Mouse (Mus musculus): ENCODE measurements around the gene Smim5.
"Not testable (repeated sequence)": the region's sequence is repeated elsewhere in the genome, so short reads cannot be mapped to it uniquely, and the experiment has no call there.

Gene Smim5
- long read RNA-seq, experiment 1 = 0 reads
- long read RNA-seq, experiment 2 = 0 reads

DNA sequence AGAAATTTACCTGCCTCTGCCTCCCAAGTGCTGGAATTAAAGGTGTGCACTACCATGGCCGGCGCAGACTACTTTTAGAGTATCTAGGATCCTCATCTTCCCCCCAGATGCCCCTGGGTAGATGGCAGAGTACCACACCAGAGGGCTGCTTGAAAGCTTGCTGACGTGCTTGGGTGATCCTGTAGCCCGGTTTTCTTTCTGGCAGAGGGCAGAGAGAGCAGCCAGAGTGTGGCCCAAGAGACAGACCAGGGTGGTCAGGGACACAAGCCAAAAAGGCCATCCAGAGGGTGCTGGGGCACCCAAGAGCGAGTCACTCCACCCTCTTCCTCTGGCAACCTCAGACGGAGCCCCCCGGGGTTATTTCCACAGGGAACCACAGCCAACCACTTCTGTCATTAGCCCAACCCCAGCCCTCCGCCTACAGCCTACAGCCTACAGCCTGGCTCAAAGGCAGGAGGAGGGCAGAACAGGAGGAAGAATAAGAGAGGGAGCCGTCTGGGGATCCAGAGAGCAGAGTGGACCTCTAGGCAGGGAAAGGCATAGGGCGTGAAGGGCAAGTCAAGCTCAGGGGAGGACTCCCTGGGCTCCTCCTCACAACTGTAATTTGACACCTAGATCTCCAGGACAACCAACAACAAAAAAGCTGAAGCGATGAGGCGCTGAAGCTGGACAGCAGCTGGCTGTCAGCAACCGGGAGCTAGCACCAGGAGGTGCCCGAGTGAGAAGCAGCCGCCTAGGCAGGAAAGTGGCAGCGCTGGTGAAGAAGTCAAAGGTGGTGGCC is at the start of gene Smim5:
Gene Smim5 (plus strand): TSS at position 481 of the 781 bp plus-strand sequence.
- intact Hi-C loops (cut with DNase I) = no loop called here

DNA sequence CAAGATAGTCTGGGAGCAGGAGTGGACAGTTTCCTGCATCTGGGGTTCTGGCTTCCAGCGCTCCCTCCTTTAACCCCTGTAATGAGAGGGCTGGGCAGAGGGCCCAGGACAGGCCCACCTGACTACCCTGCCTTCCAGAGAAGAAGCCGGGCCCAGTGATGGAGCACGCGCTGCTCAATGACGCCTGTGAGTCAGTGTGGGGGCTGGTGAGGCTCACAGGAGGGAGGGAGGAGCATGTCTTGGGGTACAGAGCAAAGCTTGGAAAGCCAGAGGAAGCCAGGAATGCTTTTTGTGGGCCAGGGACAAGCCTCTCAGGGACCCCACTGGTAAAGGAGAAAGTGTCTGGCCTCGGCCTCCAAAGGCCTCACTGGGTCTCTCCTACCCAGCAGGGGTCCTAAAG is 45.1 kb upstream of the Smim5 start:
- intact Hi-C loops (cut with DNase I) = no loop called here

DNA sequence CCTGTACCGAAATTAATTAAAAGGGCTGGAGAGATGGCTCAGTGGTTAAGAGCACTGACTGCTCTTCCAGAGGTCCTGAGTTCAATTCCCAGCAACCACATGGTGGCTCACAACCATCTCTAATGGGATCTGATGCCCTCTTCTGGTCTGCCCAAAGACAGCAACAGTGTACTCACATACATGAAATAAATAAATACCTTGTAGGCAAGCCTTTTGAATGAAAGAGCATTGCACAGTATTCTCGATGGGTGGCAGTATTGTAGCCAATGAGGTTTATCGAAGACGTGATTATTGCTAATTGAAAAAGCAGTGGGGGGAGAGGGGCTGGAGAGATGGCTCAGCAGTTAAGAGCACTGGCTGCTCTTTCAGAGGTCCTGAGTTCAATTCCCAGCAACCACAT is 42.6 kb upstream of the Smim5 start:
- intact Hi-C loops (cut with DNase I) = not testable (repeated sequence)

DNA sequence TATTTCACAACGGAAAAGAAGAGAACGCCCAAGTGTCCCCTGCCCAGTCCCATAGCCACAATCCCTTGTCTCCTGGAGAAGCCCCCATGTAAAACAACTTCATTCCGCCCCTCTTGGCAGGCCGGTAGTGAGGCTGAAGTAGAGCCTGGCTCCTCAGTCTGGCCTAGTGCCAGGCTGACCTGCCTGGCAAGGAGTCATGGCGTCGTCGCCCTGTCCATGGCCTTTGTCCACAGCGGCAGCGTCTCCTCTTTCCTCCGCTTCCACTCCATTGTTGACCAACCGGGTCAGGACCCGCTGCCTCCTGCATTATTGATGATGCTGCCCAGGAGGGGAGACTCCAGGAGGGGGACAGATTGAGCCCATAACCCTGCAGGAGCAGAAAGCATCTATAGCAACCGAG is 41.8 kb upstream of the Smim5 start:
- intact Hi-C loops (cut with DNase I) = no loop called here

DNA sequence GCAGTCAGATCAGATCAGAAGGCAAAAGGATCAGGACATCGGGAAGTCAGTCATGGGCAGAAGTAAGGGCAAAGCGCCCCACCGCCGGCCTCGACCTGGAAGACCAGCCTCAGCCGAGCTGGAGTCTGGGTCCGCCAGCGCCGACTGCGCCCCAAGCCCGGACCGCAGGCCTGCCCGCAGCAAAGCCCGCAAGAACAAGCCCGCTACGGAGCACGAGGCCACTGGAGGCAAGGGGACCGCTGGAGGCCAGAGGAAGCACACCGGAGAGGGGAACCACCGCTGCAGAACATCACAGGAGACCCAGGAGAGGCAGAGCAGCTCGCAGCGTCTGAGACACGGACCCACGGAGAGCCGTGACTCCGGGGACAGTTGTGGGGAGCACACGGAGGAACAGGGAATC is 41.4 kb upstream of the Smim5 start, which contains the start of gene Myo15b:
Gene Myo15b (plus strand): TSS at position 53 of the 400 bp plus-strand sequence.
- intact Hi-C loops (cut with DNase I) = no loop called here

DNA sequence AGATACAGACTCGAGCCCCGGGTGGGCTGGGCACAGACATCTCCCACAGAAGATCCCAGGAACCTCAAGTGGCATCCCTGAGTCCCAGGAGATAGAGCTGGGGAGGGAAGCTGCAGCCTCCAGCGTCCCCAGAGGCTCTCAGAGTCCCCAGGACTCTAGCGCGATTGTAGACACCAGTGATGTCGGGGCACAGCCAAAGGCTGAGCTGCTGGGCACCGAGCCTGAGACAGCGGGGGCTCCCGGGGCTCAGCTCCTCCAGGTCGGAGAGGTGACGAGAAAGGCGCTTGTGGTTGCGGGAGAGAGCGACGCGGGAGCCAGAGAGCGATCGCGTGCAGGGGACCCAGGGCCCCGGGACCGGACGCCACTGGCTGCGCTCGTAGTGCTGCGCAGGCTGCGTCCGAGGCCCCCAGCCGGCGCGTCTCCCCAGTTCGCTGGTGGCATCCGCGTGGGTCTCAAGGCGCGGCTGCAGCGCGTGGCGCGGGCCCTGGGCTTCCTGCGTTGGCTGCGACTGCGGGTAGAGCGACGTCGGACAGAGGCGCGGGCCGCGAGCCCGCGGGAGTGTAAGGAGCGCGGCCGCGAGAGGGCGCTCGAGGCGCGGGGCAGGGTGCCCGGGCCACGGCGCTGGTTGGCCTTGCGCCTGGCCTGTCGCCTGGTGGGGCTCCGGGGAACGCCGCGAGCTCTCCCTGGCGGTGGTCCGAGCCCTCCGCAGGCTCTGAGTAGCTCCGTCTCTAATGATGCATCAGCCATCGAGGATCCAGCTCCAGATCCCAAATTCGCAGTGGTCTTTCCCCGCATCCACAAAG is 40.4 kb upstream of the Smim5 start:
- intact Hi-C loops (cut with DNase I) = no loop called here

DNA sequence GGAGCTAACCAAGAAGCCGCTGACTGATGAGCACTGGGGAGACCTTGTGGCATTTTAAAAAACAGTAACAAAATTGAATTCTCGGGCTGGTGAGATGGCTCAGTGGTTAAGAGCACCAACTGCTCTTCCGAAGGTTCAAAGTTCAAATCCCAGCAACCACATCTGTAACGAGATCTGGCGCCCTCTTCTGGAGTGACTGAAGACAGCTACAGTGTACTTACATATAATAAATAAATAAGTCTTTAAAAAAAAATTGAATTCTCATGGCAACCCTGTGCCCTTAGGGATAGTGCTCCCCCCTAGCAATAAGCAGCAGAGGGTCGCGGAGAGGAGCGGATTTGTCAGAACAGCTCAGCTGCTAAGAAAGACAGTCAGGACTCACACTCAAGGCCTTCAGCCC is 35.9 kb upstream of the Smim5 start:
- intact Hi-C loops (cut with DNase I) = no loop called here

DNA sequence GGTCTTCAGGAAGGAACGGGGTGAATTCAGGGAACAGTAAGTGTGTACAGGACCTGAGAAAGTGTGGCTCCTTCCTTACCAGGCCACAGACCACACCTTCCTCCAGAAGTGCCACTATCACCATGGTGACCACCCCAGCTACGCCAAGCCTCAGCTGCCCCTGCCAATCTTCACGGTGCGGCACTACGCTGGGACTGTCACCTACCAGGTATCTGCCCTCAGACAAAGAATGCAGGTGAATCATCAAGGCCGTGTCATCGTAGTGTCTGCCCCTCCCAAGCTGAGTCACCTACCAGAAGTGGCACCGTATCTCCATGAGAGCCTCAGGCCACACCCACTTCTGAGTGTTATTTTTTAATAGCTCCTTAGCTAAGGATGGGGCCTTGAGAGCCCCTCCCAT is 30.4 kb upstream of the Smim5 start:
- intact Hi-C loops (cut with DNase I) = no loop called here

DNA sequence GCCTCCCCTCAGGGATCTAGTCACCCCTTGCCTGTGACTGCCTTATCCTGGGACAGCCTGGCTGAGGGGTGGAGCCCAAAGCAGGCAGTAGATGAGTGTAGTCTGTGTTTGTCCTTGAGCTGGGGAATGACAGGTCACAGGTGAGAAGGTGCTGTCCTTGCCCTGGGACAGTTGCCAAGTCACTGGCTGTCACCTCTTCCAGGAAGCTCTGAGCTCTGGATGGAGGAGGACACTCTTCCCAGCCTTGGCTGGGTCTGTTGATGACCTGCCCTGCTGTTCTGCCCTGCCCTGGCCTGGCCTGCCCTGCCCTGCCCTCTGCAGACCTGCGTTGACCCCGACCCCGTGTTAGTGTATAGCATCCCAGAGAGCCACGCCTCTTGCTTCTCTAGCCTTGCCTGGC is 27.3 kb upstream of the Smim5 start:
- intact Hi-C loops (cut with DNase I) = no loop called here

DNA sequence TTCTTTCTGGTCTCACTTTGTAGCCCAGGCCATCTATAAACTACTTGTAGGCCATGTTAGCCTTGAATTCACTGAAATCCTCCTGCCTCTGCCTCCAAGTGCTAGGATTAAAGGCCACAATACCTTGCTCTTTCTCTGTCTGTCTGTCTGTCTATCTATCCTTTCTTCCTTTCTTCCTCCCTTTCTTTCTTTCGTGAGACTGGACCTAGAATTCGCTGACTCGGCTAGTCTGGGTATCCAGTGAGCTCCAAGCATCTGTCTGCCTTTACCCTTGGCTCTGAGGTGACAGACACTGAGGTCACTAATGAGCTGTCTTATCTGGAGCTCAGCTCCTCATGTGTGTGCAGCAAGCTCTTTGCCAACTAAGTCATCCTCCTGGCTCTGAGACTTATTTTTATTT is 23.8 kb upstream of the Smim5 start:
- intact Hi-C loops (cut with DNase I) = loop anchor here (5.0 kb wide), 1 partner anchor 49 kb away; no protein-coding TSS in a partner anchor

DNA sequence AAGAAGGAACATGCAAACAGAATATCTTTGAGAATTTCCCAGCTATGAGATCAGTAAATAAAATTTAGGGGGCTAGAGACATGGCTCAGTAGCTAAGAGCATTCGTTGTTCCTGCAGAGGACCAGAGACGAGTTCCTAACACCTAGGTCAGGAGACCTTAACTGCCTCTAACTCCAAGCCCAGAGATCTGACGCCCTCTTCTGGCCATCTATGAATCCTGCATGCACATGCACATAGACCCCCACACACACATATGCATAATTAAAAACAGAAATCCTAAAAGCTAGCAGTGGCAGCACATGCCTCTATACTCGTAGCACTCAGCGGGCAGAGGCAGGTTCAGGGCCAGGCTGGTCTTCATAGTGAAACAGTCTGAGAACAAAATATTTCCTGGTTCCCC is 23.3 kb upstream of the Smim5 start:
- intact Hi-C loops (cut with DNase I) = loop anchor here (5.0 kb wide), 1 partner anchor 49 kb away; no protein-coding TSS in a partner anchor

DNA sequence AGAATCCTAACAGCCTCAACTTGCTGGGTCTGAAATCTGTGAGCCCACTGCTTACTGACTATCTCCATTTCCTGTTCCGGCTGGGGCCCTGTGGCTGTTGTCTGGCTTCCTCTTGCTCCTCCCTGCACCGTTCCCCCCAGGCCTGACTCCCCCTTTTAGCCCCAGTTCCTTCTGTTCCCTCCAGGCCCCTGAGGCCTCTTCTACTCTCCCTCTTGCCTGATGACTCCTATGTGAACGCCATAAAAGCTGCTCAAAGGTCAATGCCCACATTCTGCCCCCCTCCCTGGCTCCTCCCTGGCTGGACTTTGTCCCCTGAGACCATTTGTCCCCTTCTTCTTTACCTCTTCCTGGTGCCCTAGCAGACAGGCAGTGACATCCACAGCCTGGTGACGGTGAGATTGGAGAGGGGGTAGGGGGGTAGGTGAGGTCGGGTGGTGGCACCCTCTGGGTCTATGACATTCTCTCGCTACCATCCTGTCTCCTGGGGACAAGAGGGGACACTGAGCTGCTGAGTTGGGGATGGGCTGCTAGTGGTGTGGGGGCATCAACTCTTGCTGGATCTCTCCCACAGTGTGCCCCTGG is 22.5 kb upstream of the Smim5 start:
- intact Hi-C loops (cut with DNase I) = loop anchor here (5.0 kb wide), 1 partner anchor 50 kb away; no protein-coding TSS in a partner anchor

DNA sequence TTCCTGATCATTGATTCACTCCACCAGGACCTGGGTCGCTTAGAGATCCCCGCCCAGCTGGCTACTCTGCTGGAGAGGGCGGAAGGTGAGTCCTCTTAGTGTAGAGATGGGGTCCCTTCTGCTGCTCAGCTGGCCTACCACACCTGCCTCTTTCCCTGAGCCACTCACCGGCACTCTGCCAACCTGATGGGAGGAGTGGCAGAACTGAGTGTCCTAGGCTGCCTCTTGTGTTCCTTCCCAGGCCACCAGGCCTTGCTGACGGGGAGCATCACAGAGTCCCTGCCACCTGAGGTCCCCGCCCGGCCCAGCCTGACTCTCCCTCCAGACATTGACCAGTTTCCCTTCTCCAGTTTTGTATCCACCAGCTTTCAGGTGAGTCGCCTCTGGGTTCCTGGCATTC is 21.7 kb upstream of the Smim5 start:
- intact Hi-C loops (cut with DNase I) = loop anchor here (5.0 kb wide), 1 partner anchor 51 kb away; no protein-coding TSS in a partner anchor

DNA sequence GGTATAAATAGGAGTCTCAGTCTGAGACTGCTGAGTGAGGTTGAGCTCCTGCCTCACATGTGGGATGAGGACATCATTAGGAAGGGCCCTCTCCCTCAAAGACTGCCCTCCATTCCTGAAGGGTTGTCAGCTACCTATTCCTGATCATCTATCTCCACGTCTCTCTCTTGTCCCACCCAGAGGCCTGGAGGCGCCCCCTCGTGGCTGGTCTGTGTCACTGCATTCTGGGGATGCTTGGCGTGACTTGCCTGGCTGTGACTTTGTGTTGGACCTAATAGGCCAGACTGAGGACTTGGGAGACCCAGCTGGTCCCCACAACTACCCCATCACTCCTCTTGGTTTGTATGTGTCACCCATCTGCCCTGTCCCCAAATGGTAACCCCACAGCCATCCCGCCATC is 18.8 kb upstream of the Smim5 start:
- intact Hi-C loops (cut with DNase I) = loop anchor here (10.0 kb wide), 1 partner anchor 156 kb away; no protein-coding TSS in a partner anchor

DNA sequence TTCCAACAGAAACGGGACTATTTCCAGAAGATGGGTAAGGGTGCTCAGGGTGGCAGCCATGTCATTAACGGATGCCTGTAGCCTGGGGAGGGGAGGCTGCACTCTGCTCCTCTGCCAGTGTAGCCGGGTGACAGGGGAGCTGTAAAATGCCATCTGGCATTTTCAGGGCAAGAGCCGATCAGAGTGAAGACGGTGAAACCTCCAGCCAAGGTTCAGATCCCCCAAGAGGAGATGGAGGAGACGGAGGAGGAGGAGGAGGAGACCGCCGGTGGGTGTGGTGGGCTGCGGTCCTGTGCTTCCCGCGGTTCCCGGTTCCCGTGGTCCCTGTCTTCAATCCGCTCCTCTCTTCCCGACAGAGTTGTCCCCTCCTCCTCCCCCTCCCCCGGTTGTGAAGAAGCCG is 16.5 kb upstream of the Smim5 start:
- intact Hi-C loops (cut with DNase I) = loop anchor here (10.0 kb wide), 1 partner anchor 158 kb away; no protein-coding TSS in a partner anchor

DNA sequence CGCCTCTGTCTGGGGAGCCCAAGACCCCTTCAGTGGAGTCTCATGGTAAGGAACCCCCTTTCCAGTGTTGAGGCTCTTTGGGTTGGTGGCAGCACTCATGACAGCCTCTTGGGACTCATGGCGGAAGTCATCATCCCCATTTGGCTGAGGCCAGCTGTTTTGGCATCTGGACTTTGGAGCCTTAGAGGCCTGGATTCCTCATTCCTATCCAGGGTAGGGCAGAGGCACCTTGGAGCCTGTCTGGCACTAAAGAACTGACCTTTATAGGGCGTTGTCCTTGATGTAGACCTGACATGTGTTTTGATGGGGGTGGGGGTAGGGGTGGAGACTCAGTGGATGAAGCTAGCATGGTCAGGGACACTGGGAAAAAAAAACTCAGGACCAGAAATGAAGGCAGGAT is 15.4 kb upstream of the Smim5 start:
- intact Hi-C loops (cut with DNase I) = loop anchor here (10.0 kb wide), 1 partner anchor 160 kb away; no protein-coding TSS in a partner anchor

DNA sequence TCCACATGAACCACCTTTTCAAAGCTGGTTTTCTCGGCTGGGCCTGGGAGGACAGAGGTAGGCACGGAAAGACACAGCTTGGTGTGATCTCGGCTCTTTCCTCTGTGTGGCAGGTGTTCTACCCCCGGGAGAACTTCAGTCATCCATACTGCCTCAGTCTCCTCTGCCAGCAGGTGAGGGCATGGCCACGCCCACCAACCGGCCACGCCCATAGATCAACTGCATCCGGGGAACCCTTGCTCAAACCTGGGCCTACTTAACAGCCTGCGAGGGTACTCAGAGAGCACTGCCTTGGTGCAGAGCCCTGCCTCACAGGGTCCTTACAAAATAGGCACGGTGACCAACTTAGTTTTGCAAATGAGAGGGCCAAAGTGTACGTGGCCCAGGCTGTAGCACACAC is 14.5 kb upstream of the Smim5 start:
- intact Hi-C loops (cut with DNase I) = loop anchor here (10.0 kb wide), 1 partner anchor 160 kb away; no protein-coding TSS in a partner anchor

DNA sequence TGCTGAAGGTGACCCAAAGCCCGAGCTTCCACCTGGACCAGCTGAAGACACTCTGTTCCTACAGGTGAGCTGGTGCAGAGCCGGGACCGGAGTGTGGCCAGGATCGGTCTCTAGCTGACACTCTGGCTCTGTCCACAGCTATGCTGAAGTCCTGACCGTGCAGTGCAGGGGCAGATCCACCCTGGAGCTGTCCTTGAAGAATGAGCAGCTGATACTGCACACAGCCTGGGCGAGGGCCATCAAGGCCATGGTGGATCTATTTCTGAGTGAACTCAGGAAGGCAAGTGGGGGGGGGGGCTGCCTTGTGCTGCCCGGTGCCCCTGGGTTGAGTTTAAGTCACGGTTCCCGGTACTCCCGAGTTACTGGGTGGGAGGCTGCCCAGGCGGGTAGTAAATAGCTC is 13.3 kb upstream of the Smim5 start:
- intact Hi-C loops (cut with DNase I) = loop anchor here (10.0 kb wide), 1 partner anchor 162 kb away; no protein-coding TSS in a partner anchor

DNA sequence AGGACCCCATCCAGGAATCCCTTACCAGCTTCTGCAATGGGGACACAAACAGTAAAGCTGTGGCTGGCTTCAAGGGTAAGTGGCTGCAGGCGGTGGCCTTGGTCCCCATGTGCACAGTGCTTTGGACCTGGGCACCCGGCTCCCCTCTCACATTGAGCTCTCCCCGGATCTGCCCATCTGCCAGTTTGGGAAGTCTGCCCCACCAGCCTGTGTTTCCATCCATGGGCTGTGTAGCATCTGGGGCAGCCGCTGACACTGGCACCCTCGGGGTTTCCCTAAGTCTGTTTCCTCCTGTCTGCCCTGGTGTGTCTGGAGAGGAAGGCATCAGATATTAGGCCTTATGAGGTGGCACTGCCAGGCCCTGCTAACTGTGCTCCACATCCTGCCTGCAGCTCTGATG is 11.7 kb upstream of the Smim5 start:
- intact Hi-C loops (cut with DNase I) = loop anchor here (10.0 kb wide), 1 partner anchor 163 kb away; no protein-coding TSS in a partner anchor

DNA sequence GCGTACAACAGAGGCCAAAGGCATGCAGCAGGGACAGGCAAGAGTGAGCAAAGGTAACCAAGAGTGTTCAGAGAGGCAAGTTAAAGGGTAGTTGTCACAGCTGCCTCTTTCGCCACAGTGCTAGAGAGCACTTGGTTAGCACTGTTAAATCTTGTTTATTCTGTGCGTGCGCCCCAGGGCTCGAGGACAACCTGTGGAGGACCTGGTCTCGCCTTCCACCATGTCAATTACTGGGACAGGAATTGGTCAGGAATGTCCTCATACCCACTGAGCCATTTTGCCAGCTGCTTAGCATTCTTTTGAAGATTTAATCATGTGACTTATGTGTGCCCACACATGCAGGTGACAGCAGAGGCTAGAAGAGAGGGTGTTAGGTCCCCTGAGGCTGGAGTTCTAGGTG is 10.6 kb upstream of the Smim5 start:
- intact Hi-C loops (cut with DNase I) = loop anchor here (10.0 kb wide), 1 partner anchor 164 kb away; no protein-coding TSS in a partner anchor

DNA sequence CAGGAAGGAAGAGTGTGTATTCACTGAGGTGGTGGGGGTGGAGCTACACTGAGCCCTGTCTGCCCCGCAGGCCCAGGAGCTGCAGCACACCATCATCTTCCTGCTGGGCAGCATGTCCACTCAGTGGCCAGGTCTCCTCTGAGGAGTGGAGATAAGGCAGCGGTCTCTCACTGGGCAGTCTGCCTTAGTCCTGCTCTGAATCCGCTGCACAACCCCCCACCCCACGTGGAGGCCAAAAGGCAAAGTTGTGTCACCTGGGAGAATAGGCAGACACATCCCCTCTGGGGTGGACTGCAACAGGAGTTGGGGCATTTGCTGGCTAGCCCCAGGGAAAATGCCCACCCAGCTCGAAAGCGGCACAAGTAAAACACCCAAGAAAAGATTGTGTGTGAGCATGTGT is 7.6 kb upstream of the Smim5 start:
- intact Hi-C loops (cut with DNase I) = no loop called here

Measured in adrenal gland (tissue).